Mouse (Mus musculus): ENCODE measurements at regions not wholly inside any gene's neighbourhood (a gene's known extent, or its start where the extent isn't known, plus 50 kb on each side); places are given as distances from the start of the nearest gene placed in this dataset.

GRCm38 (mm10) chr4:127549018-127549417 is 191.0 kb upstream of the Gjb5 start:
- DNase-seq (ENCODE audit: low spot score in 2 of 2): no peak
- intact Hi-C loops (cut with DNase I): no loop called here

DNA sequence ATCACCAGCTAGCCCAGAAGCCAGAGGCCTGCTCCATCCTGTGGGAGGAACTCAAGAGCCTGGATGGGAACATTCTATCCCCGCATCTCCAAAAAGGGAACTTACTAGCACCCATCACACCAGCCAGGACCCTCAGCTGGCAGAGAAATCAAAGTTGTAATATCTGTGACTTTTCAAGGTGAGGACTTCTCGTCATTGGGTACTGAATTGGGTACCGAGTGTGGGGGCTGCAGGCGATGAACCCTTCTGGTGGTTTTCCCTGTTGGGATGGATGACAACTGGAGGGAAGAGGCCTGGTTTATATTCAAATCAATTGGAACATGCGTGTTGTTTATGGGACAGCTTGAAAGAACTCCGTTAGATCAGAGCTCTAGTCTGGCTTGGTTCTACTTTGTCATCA is 187.1 kb upstream of the Gjb5 start:
- intact Hi-C loops (cut with DNase I): no loop called here
- no peak for DNase-seq (ENCODE audit: low spot score in 2 of 2)

DNA sequence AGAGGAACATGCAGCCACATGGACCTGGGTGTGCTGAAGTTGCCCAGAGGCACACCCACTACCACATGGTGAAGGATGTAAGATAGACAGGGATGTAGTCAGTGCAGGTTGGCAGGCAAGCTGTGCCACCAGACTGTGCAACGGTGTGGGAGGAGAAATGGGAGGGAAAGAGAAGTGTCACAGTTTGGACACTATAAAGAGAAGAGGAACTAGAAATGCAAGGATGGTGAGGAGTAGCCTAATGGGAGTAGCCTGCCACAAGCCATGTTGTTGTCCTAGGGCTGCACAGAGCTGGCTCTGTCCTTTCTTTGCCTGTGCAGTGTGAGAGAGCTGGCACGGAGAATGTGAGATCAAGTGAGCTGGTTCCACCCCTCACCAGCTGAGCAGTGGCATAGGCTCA is 185.3 kb upstream of the Gjb5 start:
- DNase-seq (ENCODE audit: low spot score in 2 of 2): peak; percentile 31 to 79
- intact Hi-C loops (cut with DNase I): loop anchor here (2.0 to 5.0 kb wide), 4 partner anchors 58 to 269 kb away; no protein-coding TSS in a partner anchor

DNA sequence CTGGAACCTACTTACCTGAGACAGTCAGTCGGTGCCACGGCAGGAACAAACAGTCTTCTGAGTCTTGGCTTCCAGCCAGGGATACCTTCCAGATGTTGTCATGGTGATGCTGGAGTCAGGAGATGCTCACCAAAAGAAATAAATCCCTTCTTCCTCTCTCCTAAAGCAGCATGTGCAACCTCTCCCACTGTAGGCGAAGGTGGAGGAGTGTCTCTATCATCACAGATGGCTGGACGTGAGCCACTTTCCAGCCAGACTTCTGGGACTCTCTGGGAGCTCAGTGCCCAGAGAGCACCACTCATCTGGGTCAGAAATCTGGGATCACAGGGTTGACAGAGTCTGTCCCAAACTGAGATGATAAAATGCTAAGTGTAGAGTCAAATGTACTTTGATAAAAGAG is 184.8 kb upstream of the Gjb5 start:
- DNase-seq (ENCODE audit: low spot score in 2 of 2): peak; percentile 33 to 75
- intact Hi-C loops (cut with DNase I): loop anchor here (2.0 to 5.0 kb wide), 4 partner anchors 58 to 270 kb away; no protein-coding TSS in a partner anchor

- DNase-seq (ENCODE audit: low spot score in 2 of 2): peak; percentile 35 to 39
- intact Hi-C loops (cut with DNase I): loop anchor here (5.0 kb wide), 1 partner anchor 75 kb away; no protein-coding TSS in a partner anchor
These were observed 179.0 kb upstream of the Gjb5 start for GRCm38 (mm10) chr4:127536952-127537351.

- intact Hi-C loops (cut with DNase I): loop anchor here (5.0 kb wide), 1 partner anchor 77 kb away; no protein-coding TSS in a partner anchor
- no peak for DNase-seq (ENCODE audit: low spot score in 2 of 2)
These were observed 177.6 kb upstream of the Gjb5 start for GRCm38 (mm10) chr4:127535630-127536029.

DNA sequence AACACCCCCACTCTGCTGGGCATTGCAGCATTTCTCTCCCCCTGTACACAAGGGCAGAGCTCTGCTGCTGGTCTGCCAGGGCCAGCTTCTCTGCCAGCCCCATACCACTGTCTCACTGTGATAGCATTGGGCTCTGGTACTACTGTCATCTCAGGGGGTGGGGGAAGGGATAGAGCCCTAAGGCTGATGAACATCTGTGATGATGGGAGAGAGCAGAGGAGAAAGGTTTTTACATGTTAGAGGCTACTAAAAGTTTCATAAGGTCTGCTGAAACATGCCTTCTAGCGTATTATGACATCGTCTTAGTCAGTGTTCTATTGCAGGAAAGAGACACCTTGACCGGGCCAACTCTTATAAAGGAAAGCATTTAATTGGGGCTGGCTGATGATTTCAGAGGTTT is 176.4 kb upstream of the Gjb5 start:
- DNase-seq (ENCODE audit: low spot score in 2 of 2): no peak
- intact Hi-C loops (cut with DNase I): no loop called here

- DNase-seq (ENCODE audit: low spot score in 2 of 2): no peak
- intact Hi-C loops (cut with DNase I): no loop called here
These were observed 175.7 kb upstream of the Gjb5 start for GRCm38 (mm10) chr4:127533726-127534125.

DNA sequence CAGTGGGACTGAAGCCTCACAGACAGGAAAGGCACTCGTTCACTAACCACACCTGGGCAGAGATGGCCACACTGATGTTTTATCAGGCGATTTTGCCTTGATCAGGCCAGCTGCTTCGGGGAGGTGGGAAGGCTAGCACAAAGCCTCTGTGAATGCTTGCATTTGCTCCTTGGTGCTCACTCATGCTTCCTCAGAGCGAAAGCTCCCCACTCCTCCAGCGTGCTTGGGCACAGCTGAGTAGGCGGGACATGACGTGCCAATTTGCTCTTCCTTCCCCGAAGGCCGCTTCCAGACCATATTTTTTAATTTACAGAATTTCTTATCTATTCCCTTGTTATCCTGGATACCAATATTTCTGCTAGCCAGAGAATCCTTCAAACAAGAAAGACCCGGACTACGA is 172.8 kb upstream of the Gjb5 start:
- intact Hi-C loops (cut with DNase I): no loop called here
- DNase-seq (ENCODE audit: low spot score in 2 of 2): peak in 1 of 2 experiments; percentile 46

DNA sequence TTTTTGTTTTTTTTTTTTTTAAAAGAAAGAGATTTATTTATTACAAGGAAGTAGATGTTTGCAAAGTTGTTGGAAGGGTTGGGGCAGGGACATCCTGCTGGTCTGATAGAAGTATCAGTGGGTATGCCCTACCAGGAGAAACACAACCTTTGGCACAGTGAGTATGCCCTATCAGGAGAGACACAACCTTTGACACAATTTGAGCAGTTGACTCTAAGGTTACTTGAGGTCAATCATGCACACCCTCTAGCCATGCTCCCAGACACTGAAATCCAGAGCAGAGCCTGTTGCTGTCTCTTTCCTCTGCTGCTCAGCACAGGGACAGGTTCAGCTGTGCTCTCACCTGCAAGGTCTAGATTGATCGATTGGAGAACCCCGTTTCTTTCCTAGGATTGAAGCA is 164.2 kb upstream of the Gjb5 start:
- intact Hi-C loops (cut with DNase I): no loop called here
- no peak for DNase-seq (ENCODE audit: low spot score in 2 of 2)

DNA sequence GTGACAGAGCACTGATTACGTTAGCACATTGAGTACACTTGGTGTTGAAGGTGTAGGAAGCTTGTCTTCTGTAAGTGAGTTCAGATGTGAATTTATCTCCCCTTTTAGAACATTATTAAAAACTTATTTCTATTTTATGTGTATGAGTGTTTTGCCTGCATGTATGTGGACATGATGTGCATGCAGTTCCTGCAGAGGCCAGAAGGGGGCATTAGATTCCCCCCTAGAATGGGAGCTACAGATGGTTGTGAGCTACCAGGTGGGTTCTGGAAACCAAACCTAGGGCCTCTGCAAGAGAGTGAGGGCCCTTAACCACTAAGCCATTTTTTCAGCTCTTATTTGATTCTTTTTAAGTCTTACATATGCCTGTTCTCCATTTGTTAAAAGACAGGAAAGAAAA is 160.0 kb upstream of the Gjb5 start:
- peak in 1 of 2 experiments; percentile 16 for DNase-seq (ENCODE audit: low spot score in 2 of 2)
- intact Hi-C loops (cut with DNase I): loop anchor here (5.0 kb wide), 1 partner anchor 76 kb away; no protein-coding TSS in a partner anchor

GRCm38 (mm10) chr4:127517539-127517938 is 159.6 kb upstream of the Gjb5 start:
- DNase-seq (ENCODE audit: low spot score in 2 of 2): peak; percentile 64 to 91

DNA sequence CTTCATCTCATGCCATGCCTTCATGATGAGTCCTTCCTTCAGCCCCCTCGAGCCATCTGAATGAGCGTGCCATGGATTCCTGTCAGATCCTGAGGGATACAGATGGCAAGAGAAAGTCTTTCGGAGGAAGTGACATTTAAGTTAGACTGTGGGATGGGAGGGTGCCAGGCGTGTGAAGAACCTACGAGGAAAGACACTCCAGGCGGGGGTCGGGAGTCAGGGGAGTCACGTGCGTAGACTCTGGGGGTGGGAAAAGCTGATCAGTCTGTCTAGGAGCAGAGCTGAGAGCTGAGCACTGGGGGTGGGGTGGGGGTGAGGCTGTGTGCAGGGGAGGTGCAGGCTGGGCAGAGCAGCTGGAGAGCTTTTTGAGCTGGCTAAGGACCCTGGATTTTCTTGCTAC is 152.0 kb upstream of the Gjb5 start:
- DNase-seq (ENCODE audit: low spot score in 2 of 2): peak; percentile 52 to 89
- intact Hi-C loops (cut with DNase I): no loop called here

More at GRCm38 (mm10) chr4:127517539-127517938, 159.6 kb upstream of the Gjb5 start:
- intact Hi-C loops (cut with DNase I): loop anchor here (5.0 kb wide), 1 partner anchor 75 kb away; no protein-coding TSS in a partner anchor

DNA sequence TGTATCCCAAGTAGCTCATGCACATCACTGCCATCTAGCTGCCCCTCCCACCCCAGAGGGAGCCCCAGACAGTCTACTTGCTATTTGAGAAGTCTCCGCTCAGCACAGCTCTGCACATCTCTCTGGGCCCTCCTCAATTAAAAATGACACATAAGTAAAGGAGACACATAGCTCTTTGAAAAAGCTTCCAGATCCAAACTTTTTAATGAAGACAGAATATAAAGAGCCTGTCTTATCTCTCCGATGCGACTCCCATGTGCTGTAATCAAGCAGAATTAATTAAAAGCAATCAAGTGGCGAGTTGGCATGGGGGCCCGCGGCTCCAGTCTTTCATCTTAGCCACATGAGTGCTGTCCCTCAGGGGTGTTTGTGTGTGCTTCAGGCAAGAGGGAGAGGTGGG is 144.6 kb upstream of the Gjb5 start:
- no peak for DNase-seq (ENCODE audit: low spot score in 2 of 2)
- intact Hi-C loops (cut with DNase I): no loop called here

DNA sequence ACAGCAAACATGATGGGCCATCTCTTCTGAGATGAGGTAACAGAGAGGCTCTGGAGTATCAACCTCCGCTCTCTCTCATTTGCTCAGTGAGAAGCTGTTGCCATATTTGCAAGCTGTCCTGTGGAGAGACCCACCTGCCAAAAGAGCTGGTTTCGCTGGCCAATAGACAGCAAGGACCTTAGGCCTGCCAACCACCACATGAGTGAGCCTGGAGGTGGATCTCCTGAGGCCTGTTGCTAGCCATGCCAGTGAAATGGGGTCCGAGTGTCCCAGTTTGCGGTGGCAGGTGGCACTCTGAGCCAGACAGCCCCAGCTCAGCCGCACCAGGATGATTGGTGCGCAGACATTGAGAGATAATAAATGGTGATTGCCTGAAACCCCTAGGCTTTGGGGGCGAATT is 143.9 kb upstream of the Gjb5 start:
- no peak for DNase-seq (ENCODE audit: low spot score in 2 of 2)
- intact Hi-C loops (cut with DNase I): no loop called here

GRCm38 (mm10) chr4:127487016-127487780 is 129.2 kb upstream of the Gjb5 start:
- intact Hi-C loops (cut with DNase I): no loop called here
- no peak for DNase-seq (ENCODE audit: low spot score in 2 of 2)

- intact Hi-C loops (cut with DNase I): no loop called here
- DNase-seq (ENCODE audit: low spot score in 2 of 2): no peak
These were observed 127.3 kb upstream of the Gjb5 start for GRCm38 (mm10) chr4:127485238-127485637.

DNA sequence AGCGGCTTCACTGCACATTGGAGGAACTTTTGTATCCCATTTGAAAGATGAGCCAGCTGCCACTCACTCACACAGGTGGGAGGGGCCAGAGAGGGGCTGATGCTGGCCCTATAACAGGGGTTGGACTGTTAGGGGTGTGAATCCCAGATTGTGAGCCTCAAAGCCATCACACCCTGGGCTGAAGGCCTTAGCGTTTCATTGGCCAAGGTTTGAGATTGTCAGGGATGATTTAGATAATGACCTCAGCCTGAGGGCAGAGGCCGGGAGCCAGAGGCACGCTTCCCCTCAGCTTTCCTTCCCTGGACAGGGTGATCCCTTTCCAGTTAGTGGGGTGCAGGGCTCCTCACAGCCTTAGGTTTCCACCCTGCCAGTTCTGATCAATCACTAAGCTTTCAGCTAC is 124.5 kb upstream of the Gjb5 start:
- intact Hi-C loops (cut with DNase I): no loop called here
- DNase-seq (ENCODE audit: low spot score in 2 of 2): no peak

- DNase-seq (ENCODE audit: low spot score in 2 of 2): no peak
- intact Hi-C loops (cut with DNase I): no loop called here
These were observed 122.4 kb upstream of the Gjb5 start for GRCm38 (mm10) chr4:127480339-127480738.

GRCm38 (mm10) chr4:127469877-127470276 is 111.9 kb upstream of the Gjb5 start:
- no peak for DNase-seq (ENCODE audit: low spot score in 2 of 2)

DNA sequence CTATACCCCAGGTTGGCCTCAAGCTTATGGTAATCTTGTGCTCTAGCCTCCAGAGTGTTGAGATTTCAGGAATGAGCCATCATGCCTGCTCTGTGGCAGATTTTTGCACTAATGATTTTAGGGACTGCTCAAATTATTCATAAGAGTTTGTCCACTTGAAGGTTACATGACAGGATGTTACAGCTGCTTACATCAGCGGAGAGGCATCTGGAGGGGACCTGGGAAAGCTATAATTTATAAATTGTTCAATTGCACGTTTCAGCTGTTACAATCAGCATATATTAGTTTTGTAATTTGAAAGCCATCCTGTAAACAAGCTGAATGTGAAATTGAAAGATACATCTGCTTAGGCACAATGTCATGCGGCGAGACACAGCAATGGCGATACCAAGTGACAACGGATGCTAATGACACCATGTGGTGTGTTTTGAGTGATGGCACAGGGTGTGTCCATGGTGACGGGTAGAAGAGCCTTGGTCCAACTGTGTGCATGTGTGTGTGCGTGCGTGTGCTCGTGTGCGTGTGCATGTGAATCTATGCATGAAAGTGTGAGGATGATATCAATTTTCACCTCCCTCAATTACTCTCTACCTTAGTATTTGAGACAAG is 96.6 kb upstream of the Gjb5 start:
- intact Hi-C loops (cut with DNase I): no loop called here
- no peak for DNase-seq (ENCODE audit: low spot score in 2 of 2)

More at GRCm38 (mm10) chr4:127469877-127470276, 111.9 kb upstream of the Gjb5 start:
- intact Hi-C loops (cut with DNase I): no loop called here
